Mouse (Mus musculus): ENCODE data around the gene Ppp1r12b.
"Not testable (repeated sequence)": the region's sequence is repeated elsewhere in the genome, so short reads cannot be mapped to it uniquely, and the experiment has no call there.

Gene Ppp1r12b

DNA sequence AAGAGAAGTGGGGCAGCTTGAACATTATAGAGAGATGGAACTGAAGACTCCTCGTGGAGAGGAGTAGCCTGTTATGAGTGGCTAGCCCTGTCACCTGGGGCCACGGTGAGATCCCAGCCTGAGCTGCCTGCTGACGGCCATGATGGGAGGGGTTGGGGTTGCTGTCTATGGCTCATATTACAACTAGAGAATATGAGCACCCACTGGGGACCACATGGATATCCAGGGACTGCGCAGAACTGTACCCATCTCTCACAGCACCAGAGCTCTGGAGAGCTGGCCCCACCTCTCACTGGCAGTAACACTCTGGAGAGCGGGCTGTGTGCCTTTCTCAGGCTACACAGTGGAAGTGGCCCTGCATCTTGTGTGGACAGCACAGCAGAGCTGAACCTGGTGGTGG is 104.5 kb downstream of the Ppp1r12b start:
- DNase-seq (ENCODE audit: inconsistent ontology term): no peak

- no peak for DNase-seq (ENCODE audit: inconsistent ontology term)
Measured at GRCm38 (mm10) chr1:134850361-134850760, 105.4 kb downstream of the Ppp1r12b start.

- DNase-seq (ENCODE audit: inconsistent ontology term): peak; percentile 42
Measured at GRCm38 (mm10) chr1:134847851-134848250, 107.9 kb downstream of the Ppp1r12b start.

DNA sequence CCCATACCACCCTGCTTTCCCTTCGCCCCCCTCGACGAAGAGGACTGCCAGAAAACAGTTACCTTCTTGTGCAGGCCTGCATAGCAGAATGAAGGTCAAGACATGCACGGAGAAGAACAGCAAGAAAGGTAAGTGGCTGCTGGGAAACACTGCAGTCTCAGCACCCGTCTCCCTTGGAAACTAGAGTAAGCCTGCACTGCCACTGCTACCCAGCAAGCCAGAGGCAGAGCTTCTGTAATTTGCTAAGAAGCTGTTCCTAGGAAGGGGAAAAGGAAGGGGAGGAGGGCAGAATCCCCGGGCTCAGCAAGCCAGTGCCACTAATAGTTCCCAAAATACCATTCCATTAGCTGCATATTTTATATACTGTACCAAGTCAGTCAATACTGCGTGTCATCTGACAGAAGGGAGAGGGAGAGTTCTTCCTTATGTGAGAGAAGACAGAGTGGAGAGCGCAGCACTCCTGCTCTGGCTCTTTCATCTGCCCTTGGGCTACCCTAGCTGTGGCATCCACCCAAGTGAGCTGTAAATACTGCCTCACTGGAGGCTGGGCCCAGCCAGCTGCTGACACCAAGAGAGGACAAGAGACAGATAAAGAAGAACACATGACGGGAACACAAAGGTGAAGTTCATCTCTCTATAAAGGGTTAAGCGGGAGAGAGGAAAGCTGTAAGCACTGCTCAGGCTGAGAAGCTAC is 109.3 kb downstream of the Ppp1r12b start:
- DNase-seq (ENCODE audit: inconsistent ontology term): no peak

DNA sequence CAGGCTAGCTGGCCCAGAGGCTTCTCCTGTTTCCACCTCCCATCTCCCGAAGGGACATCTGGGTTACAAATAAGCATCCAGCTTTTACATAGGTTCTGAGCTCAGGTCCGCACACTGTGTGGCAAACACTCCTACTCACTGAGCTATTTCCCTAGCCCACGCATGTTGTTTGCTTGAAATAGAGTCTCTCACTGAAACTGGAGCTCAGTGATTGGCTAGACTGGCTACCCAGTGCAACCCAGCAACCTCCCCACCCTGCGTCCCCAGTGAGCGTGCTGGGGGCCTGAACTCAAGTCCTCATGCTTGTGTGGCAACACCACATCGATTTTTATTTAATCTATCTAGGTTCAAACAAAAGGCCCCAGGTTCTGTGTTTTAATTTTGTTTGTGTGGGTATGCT is 112.4 kb downstream of the Ppp1r12b start:
- DNase-seq (ENCODE audit: inconsistent ontology term): no peak

- no peak for DNase-seq (ENCODE audit: inconsistent ontology term)
Measured at GRCm38 (mm10) chr1:134836909-134837480, 118.7 kb downstream of the Ppp1r12b start.

- DNase-seq (ENCODE audit: inconsistent ontology term): not testable (repeated sequence)
Measured at GRCm38 (mm10) chr1:134830881-134831280, 124.9 kb downstream of the Ppp1r12b start.

DNA sequence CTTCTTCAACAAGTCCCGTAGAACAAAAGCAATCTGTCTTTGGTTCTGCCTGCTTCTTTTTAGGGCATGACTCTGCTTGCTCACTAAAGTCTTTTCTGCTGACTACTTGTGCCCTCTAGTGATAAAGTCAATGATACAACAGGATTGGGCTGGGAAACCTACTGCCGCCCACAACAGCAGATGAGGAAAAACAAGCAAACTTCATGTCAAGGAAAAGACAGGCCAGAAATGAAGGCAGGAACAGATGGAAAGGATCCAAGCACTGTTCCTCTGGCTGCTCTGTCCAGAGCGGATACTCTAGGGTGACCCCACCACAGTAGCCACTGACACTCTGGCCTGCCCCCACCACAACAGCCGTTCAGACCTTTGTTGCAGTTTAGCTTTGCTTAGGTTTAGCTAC is 126.1 kb downstream of the Ppp1r12b start:
- DNase-seq (ENCODE audit: inconsistent ontology term): peak; percentile 38

GRCm38 (mm10) chr1:134824896-134825295 is 130.8 kb downstream of the Ppp1r12b start:
- DNase-seq (ENCODE audit: inconsistent ontology term): no peak

GRCm38 (mm10) chr1:134823842-134824241 is 131.9 kb downstream of the Ppp1r12b start:
- DNase-seq (ENCODE audit: inconsistent ontology term): no peak

DNA sequence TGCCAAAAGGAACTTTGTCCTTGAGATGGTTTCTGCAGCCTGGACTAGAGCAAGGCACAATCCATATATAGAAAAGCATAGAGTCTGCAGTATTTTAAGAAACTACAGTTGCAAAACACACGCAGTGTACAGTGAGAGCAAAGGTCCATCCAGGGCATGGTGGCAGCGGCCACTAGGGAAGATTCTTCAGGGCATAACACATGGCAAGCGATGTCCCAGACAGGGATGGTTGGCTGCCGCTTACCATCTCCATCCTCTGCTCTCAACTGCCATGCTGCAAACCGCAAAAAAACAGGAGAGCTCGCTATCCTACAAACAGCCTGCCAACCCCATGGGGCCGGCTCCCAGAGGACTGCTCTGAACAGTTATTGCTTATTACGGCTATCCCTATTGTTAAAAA is 132.4 kb downstream of the Ppp1r12b start:
- no peak for DNase-seq (ENCODE audit: inconsistent ontology term)

DNA sequence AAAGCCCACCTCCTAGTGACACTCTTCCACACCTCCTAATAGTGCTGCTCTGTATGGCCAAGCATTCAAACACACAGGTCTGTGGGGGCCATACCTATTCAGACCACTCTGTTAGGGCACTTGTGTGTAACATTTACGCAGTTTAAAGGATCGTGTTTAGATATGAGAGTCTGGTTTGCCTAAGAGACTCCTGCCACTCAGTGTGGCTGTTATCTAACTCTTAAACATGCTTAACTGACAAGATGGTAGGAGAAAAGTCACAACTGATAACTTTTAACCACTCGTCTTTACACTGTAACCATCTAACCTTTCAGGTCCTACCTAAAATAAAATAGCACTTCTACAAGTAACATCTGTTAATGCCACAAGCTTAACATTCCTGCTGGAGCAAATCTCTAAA is 134.9 kb downstream of the Ppp1r12b start:
- no peak for DNase-seq (ENCODE audit: inconsistent ontology term)

DNA sequence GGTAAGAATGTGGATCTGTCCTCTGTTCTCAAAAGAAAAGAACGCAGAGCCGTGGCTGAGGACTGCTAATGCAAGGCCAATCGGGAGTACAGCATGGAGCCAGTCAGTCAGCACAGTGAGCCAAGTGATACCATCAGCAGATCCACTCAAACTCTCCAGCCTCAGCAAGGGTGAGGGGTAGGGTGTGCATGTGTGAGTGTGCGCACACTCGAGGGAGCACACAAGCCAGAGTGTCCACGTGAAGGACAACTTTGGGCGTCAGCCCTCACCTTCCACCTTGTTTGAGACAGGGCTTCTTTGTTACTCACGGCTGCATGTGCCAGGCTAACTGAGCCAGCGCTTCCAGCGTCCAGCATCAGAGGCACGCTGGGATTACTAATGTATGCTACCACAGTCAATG is 136.5 kb downstream of the Ppp1r12b start:
- no peak for DNase-seq (ENCODE audit: inconsistent ontology term)

GRCm38 (mm10) chr1:134818716-134819115 is 137.0 kb downstream of the Ppp1r12b start:
- DNase-seq (ENCODE audit: inconsistent ontology term): peak; percentile 26

DNA sequence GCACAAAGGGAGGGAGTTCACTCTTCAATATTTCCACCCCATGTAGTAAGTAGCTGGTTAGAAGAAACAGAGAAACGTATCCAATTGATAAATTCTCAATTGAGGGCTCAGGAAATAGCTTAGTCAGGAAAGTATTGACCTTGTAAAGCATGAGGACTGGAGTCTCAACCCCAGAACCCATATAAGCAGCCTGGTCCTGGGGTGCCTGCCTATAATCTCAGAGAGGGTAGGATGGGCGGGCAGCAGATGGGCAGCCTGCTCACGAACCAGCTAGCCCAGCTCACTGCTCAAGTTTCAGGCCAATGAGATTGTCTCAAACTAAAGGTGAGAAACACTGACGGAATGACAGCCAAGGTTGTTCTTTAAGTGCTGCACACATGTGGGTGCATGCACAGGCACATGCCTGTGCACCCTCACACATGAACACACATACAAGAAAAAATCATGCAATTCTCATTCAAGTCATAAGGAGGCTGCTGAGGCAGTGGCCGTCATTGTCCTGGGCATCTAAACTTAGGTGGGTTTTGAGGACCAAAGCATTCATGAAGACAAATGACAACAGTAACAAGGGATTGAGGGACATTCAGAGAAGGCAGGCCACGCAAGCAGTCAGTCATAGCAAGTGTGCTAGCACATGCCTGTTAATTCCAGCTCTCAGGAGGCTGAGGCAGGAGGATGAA is 137.7 kb downstream of the Ppp1r12b start:
- no peak for DNase-seq (ENCODE audit: inconsistent ontology term)

GRCm38 (mm10) chr1:134817120-134817519 is 138.6 kb downstream of the Ppp1r12b start:
- DNase-seq (ENCODE audit: inconsistent ontology term): no peak

- peak; percentile 84 for DNase-seq (ENCODE audit: inconsistent ontology term)
Measured at GRCm38 (mm10) chr1:134816617-134817016, 139.1 kb downstream of the Ppp1r12b start.

- DNase-seq (ENCODE audit: inconsistent ontology term): no peak
Measured at GRCm38 (mm10) chr1:134815748-134816147, 140.0 kb downstream of the Ppp1r12b start.

- no peak for DNase-seq (ENCODE audit: inconsistent ontology term)
Measured at GRCm38 (mm10) chr1:134805471-134805870, 150.3 kb downstream of the Ppp1r12b start.

DNA sequence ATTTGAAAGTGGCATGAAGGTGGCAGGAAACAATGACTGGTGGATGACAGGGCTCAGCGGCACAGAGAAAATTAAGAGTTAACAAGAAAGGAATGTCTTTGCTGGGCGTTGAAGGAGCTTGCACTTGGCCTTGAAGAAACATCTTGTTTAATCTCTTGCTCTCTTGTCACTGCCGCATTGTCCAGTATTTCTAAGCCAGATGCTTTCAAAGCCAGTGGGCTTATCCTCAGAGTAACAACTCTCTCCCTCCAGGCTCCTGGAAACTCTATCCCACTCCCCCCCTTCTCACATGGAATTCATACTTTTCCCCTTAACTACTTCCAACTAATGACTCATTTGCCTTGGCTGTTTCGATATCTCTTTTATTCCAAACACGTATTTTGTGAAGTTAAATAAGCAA is 151.4 kb downstream of the Ppp1r12b start:
- peak; percentile 72 for DNase-seq (ENCODE audit: inconsistent ontology term)

- DNase-seq (ENCODE audit: inconsistent ontology term): peak; percentile 84
Measured at GRCm38 (mm10) chr1:134803286-134804117, 152.2 kb downstream of the Ppp1r12b start.

DNA sequence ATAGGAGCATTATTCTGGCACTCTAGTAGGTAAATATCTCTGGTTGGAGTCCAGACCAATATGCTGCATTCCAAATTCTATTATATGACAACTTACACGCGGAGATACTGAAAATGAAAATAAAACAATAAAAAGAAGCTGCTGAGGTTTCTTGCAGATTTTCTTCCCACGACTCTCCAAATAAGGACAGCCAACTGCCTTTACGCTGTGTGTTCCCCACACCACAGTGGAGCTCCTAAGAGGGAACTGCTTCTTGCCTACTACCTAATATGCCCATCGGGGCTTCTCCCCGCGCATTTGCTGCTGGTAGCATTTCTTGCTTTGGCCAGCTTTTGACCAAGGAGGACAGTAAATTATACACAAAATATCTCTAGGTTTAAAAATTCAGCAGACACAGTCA is 154.0 kb downstream of the Ppp1r12b start:
- DNase-seq (ENCODE audit: inconsistent ontology term): no peak
